Mouse (Mus musculus) lung, adult 2 months (tissue): ENCODE measurements at regions not wholly inside any gene's neighbourhood (a gene's known extent, or its start where the extent isn't known, plus 50 kb on each side); places are given as distances from the start of the nearest gene placed in this dataset.

Experiments used
- CTCF ChIP-seq: fragments of 200-500 bp; IDR thresholded peaks from 2 replicates; pipeline ENCODE4 v1.5.1; 2011; ENCODE audit warnings: mild to moderate bottlenecking, low read length, control low read depth; ENCODE audit not compliant: insufficient read depth
- POLR2A ChIP-seq: fragments of 200-500 bp; IDR thresholded peaks from 2 replicates; pipeline ENCODE4 v1.6.1; 2011; ENCODE audit warnings: low read depth, mild to moderate bottlenecking, control low read depth, low read length, borderline replicate concordance; ENCODE audit errors: extremely low read depth

GRCm38 (mm10) chr13:60358408-60359060, 181.4 kb upstream of the Gas1 start:
- no peak for TF ChIP-seq POLR2A
- TF ChIP-seq CTCF, result no peak
